Mouse (Mus musculus) cerebral cortex, adult 2 months (tissue): ENCODE measurements around the gene Rspo4.

Experiments used
- WGBS: fragments of 180-500 bp; shearing (Covaris S2); methylation state at CpG from one replicate; pipeline ENCODE4 v1.1.7; 2018; 5-methylcytosine and 5-hydroxymethylcytosine counted together

The Rspo4 gene

DNA sequence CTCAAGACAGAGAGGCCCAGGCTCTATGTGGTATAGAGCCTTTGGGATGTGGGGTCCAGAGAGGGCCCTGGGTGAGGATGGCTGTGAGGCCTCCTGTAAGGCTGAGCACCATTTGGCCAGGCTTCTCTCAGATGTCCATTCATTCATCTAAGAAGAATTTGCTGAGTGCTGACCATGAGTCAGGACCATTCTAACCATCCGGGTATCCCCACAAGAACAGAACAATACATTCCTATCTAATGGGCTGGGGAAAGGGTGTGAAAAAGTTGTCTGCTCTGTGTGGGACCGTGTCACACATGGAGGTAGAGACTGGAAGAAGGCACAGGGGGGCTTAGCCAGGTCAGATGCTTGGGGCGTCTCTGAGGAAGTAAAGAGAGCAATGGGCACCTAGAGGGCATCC is 69.0 kb downstream of the Rspo4 start:
- 90% methylated on average over 3 of the region's 3 CpGs for WGBS

DNA sequence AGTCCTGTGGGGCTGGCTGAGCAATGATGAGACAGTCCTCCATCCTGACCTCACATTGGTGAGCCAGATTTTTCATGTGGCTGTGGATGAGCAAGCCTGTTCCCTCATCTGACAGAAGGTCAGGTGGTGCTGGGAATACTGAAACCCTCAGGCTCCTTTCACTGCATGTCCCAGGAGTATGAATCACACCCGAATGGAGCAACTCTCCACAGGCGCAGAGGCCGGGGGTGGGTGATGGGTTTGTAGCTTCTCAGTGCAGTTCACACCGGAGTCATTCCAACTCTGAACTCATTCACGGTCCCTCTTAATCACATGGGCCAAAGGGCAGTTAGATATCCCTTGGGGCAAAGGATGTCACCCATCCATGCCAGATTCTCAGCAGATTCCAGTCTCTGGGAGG is 71.4 kb downstream of the Rspo4 start:
- WGBS: 82% methylated on average over 5 of the region's 5 CpGs

- WGBS: 32% methylated on average over 2 of the region's 2 CpGs
These were observed 72.4 kb downstream of the Rspo4 start for GRCm38 (mm10) chr2:151915111-151915510.

- WGBS: 81% methylated on average over 13 of the region's 13 CpGs
These were observed 73.5 kb downstream of the Rspo4 start for GRCm38 (mm10) chr2:151916061-151916831.

DNA sequence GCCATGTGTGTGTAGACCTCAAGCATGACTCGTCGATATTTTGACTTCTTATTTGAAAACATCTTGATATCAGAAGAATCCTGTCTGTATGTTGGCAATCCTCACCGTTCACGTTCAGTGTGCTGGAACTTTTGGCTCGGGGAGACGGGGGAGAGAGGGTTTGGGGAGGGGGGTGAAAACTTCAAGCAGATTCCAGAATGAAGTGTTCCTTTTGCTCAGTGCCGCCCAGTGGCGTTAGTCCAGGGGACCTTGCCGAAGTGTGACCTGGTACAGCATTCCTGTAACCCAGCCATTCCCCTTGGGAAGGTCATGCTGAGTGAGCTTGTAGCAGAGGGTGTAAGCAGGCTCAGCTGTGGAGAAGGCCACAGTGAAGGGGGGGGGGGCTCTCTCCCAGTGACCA is 76.4 kb downstream of the Rspo4 start:
- WGBS: 85% methylated on average over 9 of the region's 9 CpGs

DNA sequence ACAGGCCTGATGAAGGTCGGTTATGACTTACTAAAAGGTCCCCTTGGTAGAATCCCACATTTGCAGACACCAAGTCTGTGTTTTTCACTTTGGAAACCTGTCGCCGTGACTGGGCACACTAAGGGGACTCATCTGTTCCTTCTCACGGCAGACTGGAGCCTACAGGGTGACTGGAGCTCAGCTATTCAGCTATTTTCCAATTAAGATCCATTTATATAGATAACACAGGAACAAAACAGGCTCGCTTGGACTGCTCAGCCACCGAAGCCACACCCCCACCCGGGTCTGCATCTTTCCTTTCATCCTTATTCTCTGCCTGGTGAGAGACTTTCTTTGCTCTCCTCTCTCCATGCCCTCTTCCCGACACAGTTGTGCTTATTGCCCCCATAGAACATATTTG is 78.3 kb downstream of the Rspo4 start:
- WGBS: 79% methylated on average over 8 of the region's 8 CpGs

- 83% methylated on average over 4 of the region's 4 CpGs for WGBS
These were observed 78.9 kb downstream of the Rspo4 start for GRCm38 (mm10) chr2:151921596-151921995.
